Mouse (Mus musculus): ENCODE results near the gene Tmem178b. TPM values are rescaled to one million over a fixed set of nuclear protein-coding genes. Genes with fewer than 3 reads are reported as not detected.

The Tmem178b gene
- polyA plus RNA-seq, 1 experiment from 2014 or later, result 0.14 TPM

GRCm38 (mm10) chr6:40217651-40218050, 344.6 kb downstream of the Tmem178b start:
- no peaks in the 10 kb centered on the region for H3K27me3 ChIP-seq
- WGBS, result 91% methylated on average over 3 of the region's 3 CpGs
- no peak overlapping the region for H3K27ac ChIP-seq
- H3K36me3 ChIP-seq, result no peaks in the 10 kb centered on the region
- H3K9me3 ChIP-seq, result no peaks in the 10 kb centered on the region
- no peak overlapping the region for H3K4me3 ChIP-seq
- no peak overlapping the region for H3K4me2 ChIP-seq
- ATAC-seq (ENCODE audit: borderline replicate concordance, extremely low read depth, low FRiP score, low TSS enrichment), result no peak
- no peak overlapping the region for H3K9ac ChIP-seq
- H3K4me1 ChIP-seq, result no peaks in the 10 kb centered on the region

GRCm38 (mm10) chr6:40220634-40221120, 347.6 kb downstream of the Tmem178b start:
- Histone ChIP-seq H3K27ac (no peak overlapping the region), H3K4me3 (no peak overlapping the region), H3K4me2 (no peak overlapping the region), H3K27me3 (no peaks in the 10 kb centered on the region), H3K9me3 (no peaks in the 10 kb centered on the region), H3K9ac (no peak overlapping the region), H3K36me3 (no peaks in the 10 kb centered on the region), H3K4me1 (no peaks in the 10 kb centered on the region)
- no peak for ATAC-seq (ENCODE audit: borderline replicate concordance, extremely low read depth, low FRiP score, low TSS enrichment)

- WGBS, result 58% methylated on average over 11 of the region's 11 CpGs
- no peak for ATAC-seq (ENCODE audit: borderline replicate concordance, extremely low read depth, low FRiP score, low TSS enrichment)
Measured at GRCm38 (mm10) chr6:40225585-40226280, 352.7 kb downstream of the Tmem178b start.

GRCm38 (mm10) chr6:40228981-40229380, 355.9 kb downstream of the Tmem178b start:
- no peaks in the 10 kb centered on the region for H3K4me1 ChIP-seq
- no peaks in the 10 kb centered on the region for H3K36me3 ChIP-seq
- no peak overlapping the region for H3K4me3 ChIP-seq
- 65% methylated on average over 2 of the region's 2 CpGs for WGBS
- no peak overlapping the region for H3K9ac ChIP-seq
- H3K27me3 ChIP-seq, result no peaks in the 10 kb centered on the region
- H3K4me2 ChIP-seq, result no peak overlapping the region
- H3K9me3 ChIP-seq, result no peaks in the 10 kb centered on the region
- no peak overlapping the region for H3K27ac ChIP-seq
- no peak for ATAC-seq (ENCODE audit: borderline replicate concordance, extremely low read depth, low FRiP score, low TSS enrichment)

More at GRCm38 (mm10) chr6:40225585-40226280, 352.7 kb downstream of the Tmem178b start:
- Histone ChIP-seq H3K27me3 (no peaks in the 10 kb centered on the region), H3K4me1 (no peaks in the 10 kb centered on the region), H3K9ac (no peak overlapping the region), H3K36me3 (no peaks in the 10 kb centered on the region), H3K27ac (no peak overlapping the region), H3K4me3 (no peak overlapping the region), H3K4me2 (no peak overlapping the region), H3K9me3 (no peaks in the 10 kb centered on the region)

GRCm38 (mm10) chr6:40229985-40230384, 356.9 kb downstream of the Tmem178b start:
- Histone ChIP-seq H3K4me3 (no peak overlapping the region), H3K27ac (no peak overlapping the region), H3K36me3 (no peaks in the 10 kb centered on the region), H3K4me1 (no peaks in the 10 kb centered on the region), H3K4me2 (no peak overlapping the region), H3K9me3 (no peaks in the 10 kb centered on the region), H3K9ac (no peak overlapping the region), H3K27me3 (no peaks in the 10 kb centered on the region)
- 81% methylated on average over 9 of the region's 9 CpGs for WGBS
- no peak for ATAC-seq (ENCODE audit: borderline replicate concordance, extremely low read depth, low FRiP score, low TSS enrichment)

- no peak for ATAC-seq (ENCODE audit: borderline replicate concordance, extremely low read depth, low FRiP score, low TSS enrichment)
- no peaks in the 10 kb centered on the region for H3K27me3 ChIP-seq
- H3K9ac ChIP-seq, result no peak overlapping the region
- H3K4me1 ChIP-seq, result no peaks in the 10 kb centered on the region
- no peaks in the 10 kb centered on the region for H3K9me3 ChIP-seq
- WGBS, result 47% methylated on average over 5 of the region's 5 CpGs
- H3K4me3 ChIP-seq, result no peak overlapping the region
- no peaks in the 10 kb centered on the region for H3K36me3 ChIP-seq
- no peak overlapping the region for H3K4me2 ChIP-seq
- no peak overlapping the region for H3K27ac ChIP-seq
Measured at GRCm38 (mm10) chr6:40234066-40234465, 361.0 kb downstream of the Tmem178b start.

- no peak overlapping the region for H3K4me2 ChIP-seq
- H3K27me3 ChIP-seq, result no peaks in the 10 kb centered on the region
- H3K4me3 ChIP-seq, result no peak overlapping the region
- H3K9ac ChIP-seq, result no peak overlapping the region
- WGBS, result 33% methylated on average over 10 of the region's 10 CpGs
- no peaks in the 10 kb centered on the region for H3K4me1 ChIP-seq
- no peaks in the 10 kb centered on the region for H3K9me3 ChIP-seq
- H3K36me3 ChIP-seq, result no peaks in the 10 kb centered on the region
- no peak overlapping the region for H3K27ac ChIP-seq
- no peak for ATAC-seq (ENCODE audit: borderline replicate concordance, extremely low read depth, low FRiP score, low TSS enrichment)
Measured at GRCm38 (mm10) chr6:40235793-40236470, 362.9 kb downstream of the Tmem178b start.

GRCm38 (mm10) chr6:40236841-40237765, 364.0 kb downstream of the Tmem178b start:
- H3K36me3 ChIP-seq, result no peaks in the 10 kb centered on the region
- no peaks in the 10 kb centered on the region for H3K9me3 ChIP-seq
- H3K27me3 ChIP-seq, result no peaks in the 10 kb centered on the region
- H3K9ac ChIP-seq, result no peak overlapping the region
- 0 out of 2 replicates have a peak, but pooled peaks have one; percentile 5 for ATAC-seq (ENCODE audit: borderline replicate concordance, extremely low read depth, low FRiP score, low TSS enrichment)
- no peak overlapping the region for H3K4me3 ChIP-seq
- no peaks in the 10 kb centered on the region for H3K4me1 ChIP-seq
- H3K4me2 ChIP-seq, result no peak overlapping the region
- 61% methylated on average over 13 of the region's 13 CpGs for WGBS
- no peak overlapping the region for H3K27ac ChIP-seq

- Histone ChIP-seq H3K9ac (no peak overlapping the region), H3K4me3 (no peak overlapping the region), H3K36me3 (no peaks in the 10 kb centered on the region), H3K27me3 (no peaks in the 10 kb centered on the region), H3K4me2 (no peak overlapping the region), H3K4me1 (no peaks in the 10 kb centered on the region), H3K9me3 (no peaks in the 10 kb centered on the region), H3K27ac (no peak overlapping the region)
- no peak for ATAC-seq (ENCODE audit: borderline replicate concordance, extremely low read depth, low FRiP score, low TSS enrichment)
- whole genome bisulfite sequencing, result 69% methylated on average over 3 of the region's 3 CpGs
Measured at GRCm38 (mm10) chr6:40238857-40239256, 365.8 kb downstream of the Tmem178b start.

- Histone ChIP-seq H3K27me3 (no peaks in the 10 kb centered on the region), H3K4me2 (no peak overlapping the region), H3K27ac (no peak overlapping the region), H3K4me3 (no peak overlapping the region), H3K4me1 (no peaks in the 10 kb centered on the region), H3K36me3 (no peaks in the 10 kb centered on the region), H3K9ac (no peak overlapping the region), H3K9me3 (no peaks in the 10 kb centered on the region)
- ATAC-seq (ENCODE audit: borderline replicate concordance, extremely low read depth, low FRiP score, low TSS enrichment), result no peak
- 55% methylated on average over 2 of the region's 2 CpGs for WGBS
Measured at GRCm38 (mm10) chr6:40240671-40241070, 367.6 kb downstream of the Tmem178b start.

GRCm38 (mm10) chr6:40247398-40247946, 374.4 kb downstream of the Tmem178b start:
- no peak overlapping the region for H3K4me2 ChIP-seq
- H3K36me3 ChIP-seq, result no peaks in the 10 kb centered on the region
- no peaks in the 10 kb centered on the region for H3K9me3 ChIP-seq
- 95% methylated on average over 17 of the region's 17 CpGs for WGBS
- H3K27ac ChIP-seq, result no peak overlapping the region
- no peaks in the 10 kb centered on the region; the same call in 1 of the 2 replicates for H3K4me1 ChIP-seq
- no peak overlapping the region for H3K9ac ChIP-seq
- H3K4me3 ChIP-seq, result no peak overlapping the region
- H3K27me3 ChIP-seq, result no peaks in the 10 kb centered on the region
- no peak for ATAC-seq (ENCODE audit: borderline replicate concordance, extremely low read depth, low FRiP score, low TSS enrichment)

Data from lung, embryonic 15.5 days (tissue).